Comparison of ENCODE assay signal across 11 mouse cellular contexts in genomic region chr10:84056323-84057169, GRCm38 (mm10).
A peak's percentile ranks its signal among the peaks of the same experiment; 100 is the strongest.
DNase-seq lines count a peak whose midpoint lies in the region; ATAC-seq and TF ChIP-seq lines count a peak whose summit lies in the region.
"Had no signal": no experiment of that assay in that cellular context is flagged by ENCODE, and none has a peak within 500 bp of the region (broad histone marks: within the 10 kb centered on the region; RNA-seq: fewer than 3 reads in every experiment).

No protein-coding gene starts in this region.

- no peaks in the 10 kb centered on the region for H3K27me3 ChIP-seq in liver, adult 2 months (ENCODE audit: control insufficient read depth, insufficient read depth, low read length)
- H3K27me3 ChIP-seq in liver, embryonic 12.5 days (replicated peaks) = no peaks in the 10 kb centered on the region
- H3K27me3 ChIP-seq in embryonic facial prominence, embryonic 13.5 days = no peaks in the 10 kb centered on the region
- H3K27me3 ChIP-seq in hindbrain, embryonic 16.5 days (replicated peaks; ENCODE audit: control insufficient read depth, insufficient read depth, low read length) = no peaks in the 10 kb centered on the region
- H3K27me3 ChIP-seq: midbrain, embryonic 13.5 days had no signal

- H3K4me1 ChIP-seq in liver, adult 2 months (ENCODE audit: control insufficient read depth, insufficient read depth, low read length) = peaks cover 15% of the 10 kb centered on the region
- H3K4me1 ChIP-seq in liver, embryonic 12.5 days = peaks cover 10% of the 10 kb centered on the region; the same call in 1 of the 2 replicates
- peaks cover 34% of the 10 kb centered on the region for H3K4me1 ChIP-seq in embryonic facial prominence, embryonic 13.5 days
- H3K4me1 ChIP-seq in hindbrain, embryonic 16.5 days (ENCODE audit: control insufficient read depth, insufficient read depth, low read depth, low read length) = peaks cover 17% of the 10 kb centered on the region; the same call in 1 of the 2 replicates

- no peak overlapping the region for H3K4me3 ChIP-seq in liver, adult 2 months (ENCODE audit: insufficient read depth, low read depth, low read length)
- no peak overlapping the region for H3K4me3 ChIP-seq in liver, embryonic 12.5 days
- no peak overlapping the region for H3K4me3 ChIP-seq in embryonic facial prominence, embryonic 13.5 days
- H3K4me3 ChIP-seq in hindbrain, embryonic 16.5 days (ENCODE audit: low read length) = no peak overlapping the region
- H3K4me3 ChIP-seq: hindbrain, embryonic 10.5 days; midbrain, embryonic 13.5 days had no signal

- peak; percentile 25 for DNase-seq in adrenal gland, postnatal 10 days
- DNase-seq in adrenal gland, postnatal 4 days (ENCODE audit: low spot score in 2 of 2) = no peak
- DNase-seq in liver, adult 2 months (ENCODE audit: extremely low read depth, low read depth, low spot score) = peak; percentile 3
- no peak for DNase-seq in retina, postnatal 1 day

- no peak overlapping the region for H3K9ac ChIP-seq in liver, adult 2 months (ENCODE audit: low read depth, low read length)
- H3K9ac ChIP-seq in liver, embryonic 12.5 days = no peak overlapping the region
- no peak overlapping the region for H3K9ac ChIP-seq in embryonic facial prominence, embryonic 13.5 days
- no peak overlapping the region for H3K9ac ChIP-seq in hindbrain, embryonic 16.5 days (ENCODE audit: low read depth, low read length)
- H3K9ac ChIP-seq: midbrain, embryonic 13.5 days had no signal

- no peaks in the 10 kb centered on the region for H3K36me3 ChIP-seq in liver, adult 2 months (ENCODE audit: control insufficient read depth, insufficient read depth, low read length)
- H3K36me3 ChIP-seq in liver, embryonic 12.5 days = no peaks in the 10 kb centered on the region
- no peaks in the 10 kb centered on the region for H3K36me3 ChIP-seq in embryonic facial prominence, embryonic 13.5 days
- no peaks in the 10 kb centered on the region for H3K36me3 ChIP-seq in hindbrain, embryonic 16.5 days (ENCODE audit: control insufficient read depth, insufficient read depth, low read length)
- H3K36me3 ChIP-seq: hindbrain, embryonic 10.5 days; midbrain, embryonic 13.5 days had no signal

- 86% methylated on average over 14 of the region's 14 CpGs for WGBS in liver, adult 2 months
- WGBS in liver, embryonic 12.5 days (ENCODE audit: insufficient replicate concordance) = 71% methylated on average over 14 of the region's 14 CpGs
- 85% methylated on average over 14 of the region's 14 CpGs for WGBS in embryonic facial prominence, embryonic 13.5 days
- WGBS in hindbrain, embryonic 16.5 days = 88% methylated on average over 14 of the region's 14 CpGs

- no peak overlapping the region for H3K4me2 ChIP-seq in liver, embryonic 12.5 days
- H3K4me2 ChIP-seq in embryonic facial prominence, embryonic 13.5 days = no peak overlapping the region
- H3K4me2 ChIP-seq in hindbrain, embryonic 16.5 days (ENCODE audit: low read length) = no peak overlapping the region
- H3K4me2 ChIP-seq: midbrain, embryonic 13.5 days had no signal

- no peaks in the 10 kb centered on the region for H3K9me3 ChIP-seq in liver, embryonic 12.5 days (replicated peaks)
- no peaks in the 10 kb centered on the region for H3K9me3 ChIP-seq in embryonic facial prominence, embryonic 13.5 days
- no peaks in the 10 kb centered on the region for H3K9me3 ChIP-seq in hindbrain, embryonic 16.5 days (ENCODE audit: control insufficient read depth, low read length)
- H3K9me3 ChIP-seq: hindbrain, embryonic 10.5 days; midbrain, embryonic 13.5 days had no signal

- 0 out of 2 replicates have a peak overlapping the region, but pooled peaks have one; percentile 47 for H3K27ac ChIP-seq in liver, adult 2 months (replicated peaks; ENCODE audit: insufficient read depth, low read depth, low read length)
- H3K27ac ChIP-seq in liver, embryonic 12.5 days = no peak overlapping the region
- peak overlapping the region; percentile 24; the same call in 1 of the 2 replicates for H3K27ac ChIP-seq in embryonic facial prominence, embryonic 13.5 days
- no peak overlapping the region for H3K27ac ChIP-seq in hindbrain, embryonic 16.5 days (ENCODE audit: low read depth, low read length)
- H3K27ac ChIP-seq: midbrain, embryonic 13.5 days had no signal

- TF ChIP-seq POLR2A in liver, adult 2 months (IDR thresholded peaks at IDR 0.05; ENCODE audit: extremely low read depth, insufficient read depth, low read length) = no peak

- ATAC-seq in liver, embryonic 12.5 days = no peak
- no peak for ATAC-seq in embryonic facial prominence, embryonic 13.5 days (ENCODE audit: insufficient number of reproducible peaks, insufficient read depth, low FRiP score, low TSS enrichment, low read depth)
- ATAC-seq in megakaryocyte progenitor cell, adult 5-6 weeks (replicated peaks; ENCODE audit: poor library complexity) = peak; percentile 67
- ATAC-seq in hindbrain, embryonic 16.5 days = no peak
- ATAC-seq: activated CD4-positive, CD25-positive, alpha-beta regulatory T cell, adult 4 months; midbrain, embryonic 13.5 days had no signal

- H3K79me2 ChIP-seq in liver, adult 2 months (ENCODE audit: control insufficient read depth, insufficient read depth, low read length) = no peaks in the 10 kb centered on the region

- TF ChIP-seq CTCF in liver, adult 2 months (IDR thresholded peaks at IDR 0.05; ENCODE audit: low read depth, low read length) = no peak

Comparison
In these comparisons a context has a peak if more than half of its experiments do, and no peak if none do; other contexts are left out.
1. DNase-seq: peak in adrenal gland, postnatal 10 days (single experiment) and liver, adult 2 months (single experiment); none in adrenal gland, postnatal 4 days (0 of 2) and retina, postnatal 1 day (single experiment).
2. H3K27ac ChIP-seq: peak in liver, adult 2 months (single experiment) and embryonic facial prominence, embryonic 13.5 days (single experiment); none in liver, embryonic 12.5 days (single experiment) and hindbrain, embryonic 16.5 days (single experiment).